In the genomic region with DNA sequence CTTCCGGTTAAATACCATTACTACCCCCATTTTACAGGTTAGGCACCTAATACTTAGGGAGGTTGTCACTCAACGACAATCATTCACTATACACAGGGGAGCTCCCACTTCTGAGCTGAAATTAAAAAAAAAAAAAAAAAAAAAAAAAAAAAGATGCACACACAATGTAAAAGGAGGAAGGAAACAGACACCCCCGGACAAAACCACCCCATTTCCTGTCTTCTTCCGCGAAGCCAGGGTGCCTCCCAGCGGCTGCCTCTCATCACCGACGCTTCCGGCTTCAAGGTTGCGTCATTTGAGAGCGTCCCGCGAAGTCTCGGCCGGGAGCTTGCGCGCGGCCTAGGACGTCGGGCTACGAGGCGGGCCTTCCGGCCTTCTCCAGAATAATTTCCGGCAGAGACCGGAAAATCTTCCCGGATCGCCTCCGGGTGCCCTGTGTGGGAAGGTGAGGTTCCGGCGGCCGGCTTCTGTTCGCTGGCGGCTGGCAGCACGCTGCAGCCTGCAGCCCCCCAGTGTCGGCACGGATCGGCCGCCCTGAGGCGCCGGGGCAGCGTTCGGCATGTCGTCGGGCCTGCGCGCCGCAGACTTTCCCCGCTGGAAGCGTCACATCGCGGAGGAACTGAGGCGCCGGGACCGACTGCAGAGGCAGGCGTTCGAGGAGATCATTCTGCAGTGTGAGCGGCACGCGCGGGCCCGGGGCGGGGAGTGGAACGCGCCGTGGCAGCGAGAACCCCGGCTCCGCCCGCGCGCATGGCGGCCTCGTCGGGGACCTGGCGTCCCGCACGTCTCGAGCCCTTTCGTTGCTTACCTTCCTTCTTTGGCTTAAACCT, we compare ENCODE assay signal across 8 mouse cellular contexts. TPM values are rescaled to one million over a fixed set of nuclear protein-coding genes. Genes with fewer than 3 reads are reported as not detected.
A peak's percentile ranks its signal among the peaks of the same experiment; 100 is the strongest.
DNase-seq lines count a peak whose midpoint lies in the region; ATAC-seq and TF ChIP-seq lines count a peak whose summit lies in the region.

A gene (plus strand): TSS at position 230 of the 830 bp plus-strand sequence.

- H3K27me3 ChIP-seq in MEL (ENCODE audit: control insufficient read depth in 1 of 2, insufficient read depth in 2 of 2, low read length in 2 of 2): no peaks in the 10 kb centered on the region
- H3K27me3 ChIP-seq in cerebellum, adult 2 months (ENCODE audit: control insufficient read depth, insufficient read depth, low read length): no peaks in the 10 kb centered on the region; the same call in 1 of the 2 replicates
- H3K27me3 ChIP-seq in forebrain, postnatal 0 days (ENCODE audit: insufficient read depth, low read length): no peaks in the 10 kb centered on the region
- H3K27me3 ChIP-seq in lung, embryonic 15.5 days: no peaks in the 10 kb centered on the region

- H3K9ac ChIP-seq in MEL (ENCODE audit: control insufficient read depth, low read depth, low read length, poor library complexity, severe bottlenecking): peak within 1 kb of the TSS; percentile 98
- H3K9ac ChIP-seq in forebrain, postnatal 0 days: peak within 1 kb of the TSS; percentile 97
- H3K9ac ChIP-seq in lung, embryonic 15.5 days: peak within 1 kb of the TSS; percentile 98

- peaks cover 6 to 10% of the 10 kb centered on the region in 2 experiments for H3K36me3 ChIP-seq in MEL (ENCODE audit: control insufficient read depth in 1 of 2, insufficient read depth in 2 of 2, low read length in 2 of 2)
- peaks cover 13% of the 10 kb centered on the region; the same call in 1 of the 2 replicates for H3K36me3 ChIP-seq in forebrain, postnatal 0 days (ENCODE audit: insufficient read depth)
- H3K36me3 ChIP-seq in lung, embryonic 15.5 days: peaks cover 10% of the 10 kb centered on the region; the same call in 1 of the 2 replicates

- H3K79me2 ChIP-seq in MEL (ENCODE audit: control insufficient read depth, insufficient read depth, low read length, poor library complexity): peaks cover 26% of the 10 kb centered on the region

- WGBS in cerebellum, adult 2 months: 1% methylated on average over 79 of the region's 79 CpGs
- 2% methylated on average over 79 of the region's 79 CpGs for WGBS in forebrain, postnatal 0 days
- WGBS in lung, embryonic 15.5 days: under 1% methylated on average over 79 of the region's 79 CpGs

- peak; percentile 98 for DNase-seq in MEL (ENCODE audit: low read depth, low spot score)
- DNase-seq in cerebellum, adult 2 months: peak; percentile 96 to 97
- DNase-seq in forebrain, postnatal 0 days: peak; percentile 98
- peak; percentile 94 for DNase-seq in heart, postnatal 4 days
- peak; percentile 94 to 95 for DNase-seq in layer of hippocampus, adult 8-10 months (ENCODE audit: low spot score in 2 of 2)
- peak; percentile 91 for DNase-seq in ovary, adult 18-20 months (ENCODE audit: low spot score)
- peak; percentile 98 for DNase-seq in thymus, postnatal 0 days (ENCODE audit: low spot score)

- H3K9me3 ChIP-seq in MEL (replicated peaks; ENCODE audit: insufficient read depth, low read length): no peaks in the 10 kb centered on the region
- no peaks in the 10 kb centered on the region for H3K9me3 ChIP-seq in forebrain, postnatal 0 days (ENCODE audit: low read length)
- no peaks in the 10 kb centered on the region for H3K9me3 ChIP-seq in lung, embryonic 15.5 days

- TF ChIP-seq RAD21 in MEL (IDR thresholded peaks at IDR 0.05; ENCODE audit: low read depth, low read length): peak; percentile 61

- peak; percentile 54 to 70; a peak in 3 of 4 replicates for TF ChIP-seq EP300 in MEL (IDR thresholded peaks at IDR 0.05; ENCODE audit: low read depth in 1 of 2, low read length in 2 of 2)

- peak in 2 of 3 experiments; percentile 55 to 65; a peak in 4 of 6 replicates for TF ChIP-seq CTCF in MEL (IDR thresholded peaks at IDR 0.05 in 2 of 3, conservative IDR thresholded peaks at IDR 0.05 in 1 of 3; ENCODE audit: control insufficient read depth in 1 of 3, insufficient read depth in 1 of 3, low read depth in 2 of 3, low read length in 3 of 3, poor library complexity in 1 of 3, severe bottlenecking in 1 of 3)
- TF ChIP-seq CTCF in cerebellum, adult 2 months (IDR thresholded peaks at IDR 0.05; ENCODE audit: borderline replicate concordance, insufficient read depth, low read depth, low read length): peak; percentile 56
- TF ChIP-seq CTCF in forebrain, postnatal 0 days (IDR thresholded peaks at IDR 0.05; ENCODE audit: low read depth): peak; percentile 81

- ATAC-seq in forebrain, postnatal 0 days: peak; percentile 100
- ATAC-seq in lung, embryonic 15.5 days (ENCODE audit: borderline replicate concordance, extremely low read depth, low FRiP score, low TSS enrichment): peak; percentile 99

- H3K4me2 ChIP-seq in forebrain, postnatal 0 days (ENCODE audit: low read depth): peak within 1 kb of the TSS; percentile 66
- H3K4me2 ChIP-seq in lung, embryonic 15.5 days: peak within 1 kb of the TSS; percentile 57

- peak; percentile 80 to 86; a peak in 3 of 4 replicates for TF ChIP-seq POLR2A in MEL (IDR thresholded peaks at IDR 0.05; ENCODE audit: control insufficient read depth in 1 of 2, insufficient read depth in 1 of 2, low read depth in 1 of 2, low read length in 2 of 2, poor library complexity in 1 of 2)
- peak; percentile 60 for TF ChIP-seq POLR2A in cerebellum, adult 2 months (IDR thresholded peaks at IDR 0.05; ENCODE audit: borderline replicate concordance, insufficient read depth, low read length)

- peak within 1 kb of the TSS; percentile 75 for H3K27ac ChIP-seq in MEL (ENCODE audit: control insufficient read depth, low read depth, low read length)
- peak within 1 kb of the TSS; percentile 82 for H3K27ac ChIP-seq in cerebellum, adult 2 months (ENCODE audit: insufficient read depth, low read length)
- peak within 1 kb of the TSS; percentile 97 for H3K27ac ChIP-seq in forebrain, postnatal 0 days (ENCODE audit: low read depth, low read length)
- H3K27ac ChIP-seq in lung, embryonic 15.5 days: peak within 1 kb of the TSS; percentile 85

- H3K4me1 ChIP-seq in MEL (ENCODE audit: control insufficient read depth in 1 of 2, insufficient read depth in 2 of 2, low read length in 2 of 2): peaks cover 0 to 9% of the 10 kb centered on the region in 2 experiments
- H3K4me1 ChIP-seq in cerebellum, adult 2 months (ENCODE audit: control insufficient read depth, insufficient read depth, low read length): no peaks in the 10 kb centered on the region
- H3K4me1 ChIP-seq in forebrain, postnatal 0 days (ENCODE audit: insufficient read depth): peaks cover 11% of the 10 kb centered on the region
- H3K4me1 ChIP-seq in lung, embryonic 15.5 days: peaks cover 14% of the 10 kb centered on the region

- H3K4me3 ChIP-seq in MEL (ENCODE audit: control insufficient read depth in 1 of 2, insufficient read depth in 1 of 2, low read depth in 2 of 2, low read length in 2 of 2): peak within 1 kb of the TSS; percentile 84 to 98
- peak within 1 kb of the TSS; percentile 75 for H3K4me3 ChIP-seq in cerebellum, adult 2 months (replicated peaks; ENCODE audit: insufficient read depth, low read depth, low read length)
- H3K4me3 ChIP-seq in forebrain, postnatal 0 days (ENCODE audit: low read depth, low read length): peak within 1 kb of the TSS; percentile 95
- peak within 1 kb of the TSS; percentile 99 for H3K4me3 ChIP-seq in lung, embryonic 15.5 days

TF ChIP-seq in MEL, 35 proteins besides CTCF, POLR2A, EP300 and RAD21 (continues in another document):
- TF ChIP-seq GATA1 (IDR thresholded peaks at IDR 0.05; ENCODE audit: low read depth, low read length): no peak
- TF ChIP-seq CHD2 (IDR thresholded peaks at IDR 0.05; ENCODE audit: low read length): peak; percentile 69
- TF ChIP-seq ZMIZ1 (IDR thresholded peaks at IDR 0.05; ENCODE audit: low read depth, low read length): no peak; the same call in 1 of the 2 replicates
- TF ChIP-seq NRF1 (IDR thresholded peaks at IDR 0.05; ENCODE audit: insufficient read depth, low read depth, low read length, poor library complexity, severe bottlenecking): peak; percentile 73
- TF ChIP-seq ELF1 (IDR thresholded peaks at IDR 0.05; ENCODE audit: low read depth, low read length): peak; percentile 99
- TF ChIP-seq SMC3 (IDR thresholded peaks at IDR 0.05; ENCODE audit: low read depth, low read length): peak; percentile 52
- TF ChIP-seq CHD1 (IDR thresholded peaks at IDR 0.05; ENCODE audit: low read depth, low read length): no peak
- TF ChIP-seq ZNF384 (IDR thresholded peaks at IDR 0.05; ENCODE audit: low read depth, low read length): peak; percentile 99
- no peak for TF ChIP-seq USF2 (IDR thresholded peaks at IDR 0.05; ENCODE audit: borderline replicate concordance in 1 of 2, insufficient read depth in 1 of 2, low read depth in 1 of 2, low read length in 2 of 2)
- no peak for TF ChIP-seq GABPA (IDR thresholded peaks at IDR 0.05; ENCODE audit: low read depth, low read length)
- peak; percentile 63 for TF ChIP-seq ZC3H11A (IDR thresholded peaks at IDR 0.05; ENCODE audit: low read depth, low read length)
- TF ChIP-seq BHLHE40 (IDR thresholded peaks at IDR 0.05; ENCODE audit: borderline replicate concordance, low read depth, low read length): peak; percentile 65; the same call in 1 of the 2 replicates
- TF ChIP-seq ZKSCAN1 (IDR thresholded peaks at IDR 0.05; ENCODE audit: low read depth, low read length): no peak; the same call in 1 of the 2 replicates
- peak; percentile 53; the same call in 1 of the 2 replicates for TF ChIP-seq POLR2AphosphoS2 (IDR thresholded peaks at IDR 0.05; ENCODE audit: low read length)
- TF ChIP-seq JUND (IDR thresholded peaks at IDR 0.05; ENCODE audit: low read depth, low read length): no peak
- TF ChIP-seq MXI1 (IDR thresholded peaks at IDR 0.05; ENCODE audit: low read depth, low read length): peak; percentile 60
- no peak for TF ChIP-seq MYB (IDR thresholded peaks at IDR 0.05; ENCODE audit: low read depth, low read length)
- peak; percentile 81 for TF ChIP-seq KAT2A (conservative IDR thresholded peaks at IDR 0.05; ENCODE audit: low read depth, low read length)
- 0 out of 2 replicates have a peak, but pooled peaks have one; percentile 39 for TF ChIP-seq MEF2A (IDR thresholded peaks at IDR 0.05; ENCODE audit: extremely low read depth, insufficient replicate concordance, low read depth, low read length, poor library complexity, severe bottlenecking)

RNA-seq across cellular contexts. Expression of the gene that starts here (rescaled TPM):
- 25.7 and 34.0 TPM in 2 replicates for total RNA-seq in MEL (2012; rRNA removed)
- 10 to 100 TPM in 1 of 2 experiments, not detected in 1; 33.8 TPM for polyA plus RNA-seq in MEL (2012; ENCODE audit: insufficient read depth in 1 of 2, insufficient read length in 2 of 2, low read depth in 1 of 2, low replicate concordance in 2 of 2, missing spikeins in 1 of 2)
- 65.6 and 66.4 TPM in 2 replicates for polyA plus RNA-seq in cerebellum, adult 2 months (2012; rRNA removed)
- total RNA-seq in forebrain, postnatal 0 days (2014; rRNA removed): 70.2 and 98.7 TPM in 2 replicates
- polyA plus RNA-seq in forebrain, postnatal 0 days (2015; fragmentation: Nextera tagmentation; extraction: Ambion mirVana): 36.7 and 49.1 TPM in 2 replicates
- total RNA-seq in heart, postnatal 4 days (2021): 10 to 100 TPM; 26.7 to 28.7 TPM
- total RNA-seq in layer of hippocampus, adult 8-10 months (2022): 10 to 100 TPM; 62.3 to 87.6 (median 69.5) TPM
- polyA plus RNA-seq in lung, embryonic 15.5 days (2015; fragmentation: Nextera tagmentation; extraction: Ambion mirVana): 26.2 and 28.9 TPM in 2 replicates
- polyA plus RNA-seq in thymus, postnatal 0 days (2015; fragmentation: Nextera tagmentation; extraction: Ambion mirVana): 25.7 and 27.2 TPM in 2 replicates

Comparison
In these comparisons a context has a peak if more than half of its experiments do, and no peak if none do; other contexts are left out.
1. Peak in every context shown above with its lines: DNase-seq, ATAC-seq, H3K4me3 ChIP-seq and H3K27ac ChIP-seq.